Mouse (Mus musculus): ENCODE data around the gene Mpp3.

Gene Mpp3

GRCm38 (mm10) chr11:101976949-101977348 lies 51.3 kb downstream of the Mpp3 start:
- DNase-seq (ENCODE audit: low spot score) = no peak

- DNase-seq (ENCODE audit: low spot score) = no peak
Observed at GRCm38 (mm10) chr11:101974923-101975322, 53.3 kb downstream of the Mpp3 start.

- DNase-seq (ENCODE audit: low spot score) = no peak
Observed at GRCm38 (mm10) chr11:101974181-101974580, 54.1 kb downstream of the Mpp3 start.

GRCm38 (mm10) chr11:101973496-101973895 lies 54.8 kb downstream of the Mpp3 start:
- DNase-seq (ENCODE audit: low spot score) = no peak

GRCm38 (mm10) chr11:101972651-101973050 lies 55.6 kb downstream of the Mpp3 start:
- no peak for DNase-seq (ENCODE audit: low spot score)

- DNase-seq (ENCODE audit: low spot score) = no peak
Observed at GRCm38 (mm10) chr11:101972097-101972496, 56.2 kb downstream of the Mpp3 start.

GRCm38 (mm10) chr11:101971410-101971809 lies 56.9 kb downstream of the Mpp3 start:
- no peak for DNase-seq (ENCODE audit: low spot score)

- DNase-seq (ENCODE audit: low spot score) = no peak
Observed at GRCm38 (mm10) chr11:101969835-101970234, 58.4 kb downstream of the Mpp3 start.

- peak; percentile 95 for DNase-seq (ENCODE audit: low spot score)
Observed at GRCm38 (mm10) chr11:101968791-101969190, 59.5 kb downstream of the Mpp3 start.

- no peak for DNase-seq (ENCODE audit: low spot score)
Observed at GRCm38 (mm10) chr11:101968311-101968710, 60.0 kb downstream of the Mpp3 start.

- DNase-seq (ENCODE audit: low spot score) = no peak
Observed at GRCm38 (mm10) chr11:101966965-101967614, 61.2 kb downstream of the Mpp3 start, which contains the start of gene Sost. TSS of gene Sost (minus strand) at chr11:101967015.

- no peak for DNase-seq (ENCODE audit: low spot score)
Observed at GRCm38 (mm10) chr11:101965553-101965952, 62.7 kb downstream of the Mpp3 start.

- DNase-seq (ENCODE audit: low spot score) = peak; percentile 55
Observed at GRCm38 (mm10) chr11:101964647-101965046, 63.6 kb downstream of the Mpp3 start.

GRCm38 (mm10) chr11:101963473-101964291 lies 64.6 kb downstream of the Mpp3 start:
- peak; percentile 63 for DNase-seq (ENCODE audit: low spot score)

GRCm38 (mm10) chr11:101963043-101963442 lies 65.2 kb downstream of the Mpp3 start:
- peak; percentile 52 for DNase-seq (ENCODE audit: low spot score)

GRCm38 (mm10) chr11:101957476-101957875 lies 70.8 kb downstream of the Mpp3 start:
- DNase-seq (ENCODE audit: low spot score) = no peak

- DNase-seq (ENCODE audit: low spot score) = no peak
Observed at GRCm38 (mm10) chr11:101953441-101953840, 74.8 kb downstream of the Mpp3 start.

- peak; percentile 53 for DNase-seq (ENCODE audit: low spot score)
Observed at GRCm38 (mm10) chr11:101952541-101953341, 75.5 kb downstream of the Mpp3 start.

GRCm38 (mm10) chr11:101950021-101950420 lies 78.2 kb downstream of the Mpp3 start:
- no peak for DNase-seq (ENCODE audit: low spot score)

Data from embryo, embryonic 10.5 days (tissue).